Mouse (Mus musculus): ENCODE results near the gene Inpp5e. TPM values are rescaled to one million over a fixed set of nuclear protein-coding genes. Genes with fewer than 3 reads are reported as not detected.

Gene Inpp5e
- polyA plus RNA-seq, 1 experiment from 2014 or later: 25.7 TPM

GRCm38 (mm10) chr2:26441688-26442087 lies 32.7 kb upstream of the Inpp5e start:
- Histone ChIP-seq H3K9ac (no peak overlapping the region), H3K4me3 (no peak overlapping the region), H3K27me3 (no peaks in the 10 kb centered on the region), H3K9me3 (no peaks in the 10 kb centered on the region), H3K4me2 (replicated peaks) (no peak overlapping the region), H3K4me1 (peaks cover 36% of the 10 kb centered on the region), H3K27ac (no peak overlapping the region), H3K36me3 (peaks cover 52% of the 10 kb centered on the region)
- 71% methylated on average over 5 of the region's 5 CpGs for WGBS
- no peak for ATAC-seq (ENCODE audit: low FRiP score, low read depth)

GRCm38 (mm10) chr2:26441261-26441660 lies 32.3 kb upstream of the Inpp5e start:
- Histone ChIP-seq H3K4me2 (replicated peaks) (no peak overlapping the region), H3K36me3 (peaks cover 53% of the 10 kb centered on the region), H3K4me1 (peaks cover 32% of the 10 kb centered on the region), H3K27me3 (no peaks in the 10 kb centered on the region), H3K9ac (no peak overlapping the region), H3K4me3 (no peak overlapping the region), H3K9me3 (no peaks in the 10 kb centered on the region), H3K27ac (no peak overlapping the region)
- WGBS: 92% methylated on average over 4 of the region's 4 CpGs
- ATAC-seq (ENCODE audit: low FRiP score, low read depth): no peak

GRCm38 (mm10) chr2:26439671-26440070 lies 30.7 kb upstream of the Inpp5e start:
- H3K9ac ChIP-seq: no peak overlapping the region
- no peak overlapping the region for H3K4me2 ChIP-seq (replicated peaks)
- no peaks in the 10 kb centered on the region for H3K27me3 ChIP-seq
- ATAC-seq (ENCODE audit: low FRiP score, low read depth): no peak
- H3K4me3 ChIP-seq: no peak overlapping the region
- peaks cover 30% of the 10 kb centered on the region for H3K4me1 ChIP-seq
- no peak overlapping the region for H3K27ac ChIP-seq
- H3K9me3 ChIP-seq: no peaks in the 10 kb centered on the region
- peaks cover 69% of the 10 kb centered on the region for H3K36me3 ChIP-seq
- WGBS: 90% methylated on average over 6 of the region's 6 CpGs

- peak overlapping the region; percentile 36 for H3K9ac ChIP-seq
- H3K27ac ChIP-seq: no peak overlapping the region
- WGBS: 87% methylated on average over 7 of the region's 7 CpGs
- peaks cover 82% of the 10 kb centered on the region for H3K36me3 ChIP-seq
- no peak overlapping the region for H3K4me3 ChIP-seq
- H3K4me1 ChIP-seq: peaks cover 20% of the 10 kb centered on the region
- H3K9me3 ChIP-seq: no peaks in the 10 kb centered on the region
- no peak for ATAC-seq (ENCODE audit: low FRiP score, low read depth)
- H3K4me2 ChIP-seq (replicated peaks): no peak overlapping the region
- no peaks in the 10 kb centered on the region for H3K27me3 ChIP-seq
Measured at GRCm38 (mm10) chr2:26438373-26438772, 29.4 kb upstream of the Inpp5e start.

- Histone ChIP-seq H3K9ac (peak overlapping the region; percentile 20; the same call in 1 of the 2 replicates), H3K36me3 (peaks cover 93% of the 10 kb centered on the region)
Measured at GRCm38 (mm10) chr2:26437221-26437620, 28.2 kb upstream of the Inpp5e start.

GRCm38 (mm10) chr2:26434791-26435572 lies 26.0 kb upstream of the Inpp5e start:
- no peak for ATAC-seq (ENCODE audit: low FRiP score, low read depth)
- H3K27me3 ChIP-seq: no peaks in the 10 kb centered on the region
- no peaks in the 10 kb centered on the region for H3K9me3 ChIP-seq
- H3K4me3 ChIP-seq: no peak overlapping the region
- peaks cover 95% of the 10 kb centered on the region for H3K36me3 ChIP-seq
- no peak overlapping the region for H3K27ac ChIP-seq
- H3K4me1 ChIP-seq: peaks cover 13% of the 10 kb centered on the region; the same call in 1 of the 2 replicates
- H3K4me2 ChIP-seq (replicated peaks): no peak overlapping the region
- H3K9ac ChIP-seq: no peak overlapping the region
- 92% methylated on average over 7 of the region's 7 CpGs for WGBS

More at GRCm38 (mm10) chr2:26437221-26437620, 28.2 kb upstream of the Inpp5e start:
- peaks cover 13% of the 10 kb centered on the region; the same call in 1 of the 2 replicates for H3K4me1 ChIP-seq
- no peaks in the 10 kb centered on the region for H3K9me3 ChIP-seq
- no peak for ATAC-seq (ENCODE audit: low FRiP score, low read depth)
- H3K4me2 ChIP-seq (replicated peaks): no peak overlapping the region
- no peaks in the 10 kb centered on the region for H3K27me3 ChIP-seq
- H3K4me3 ChIP-seq: no peak overlapping the region
- no peak overlapping the region for H3K27ac ChIP-seq
- 72% methylated on average over 4 of the region's 4 CpGs for WGBS

- Histone ChIP-seq H3K9ac (no peak overlapping the region), H3K27ac (no peak overlapping the region), H3K4me2 (replicated peaks) (no peak overlapping the region), H3K36me3 (peaks cover 97% of the 10 kb centered on the region), H3K4me3 (no peak overlapping the region), H3K9me3 (no peaks in the 10 kb centered on the region), H3K4me1 (no peaks in the 10 kb centered on the region), H3K27me3 (no peaks in the 10 kb centered on the region)
- WGBS: 92% methylated on average over 5 of the region's 5 CpGs
- no peak for ATAC-seq (ENCODE audit: low FRiP score, low read depth)
Measured at GRCm38 (mm10) chr2:26429851-26430250, 20.8 kb upstream of the Inpp5e start.

- Histone ChIP-seq H3K4me3 (no peak overlapping the region), H3K9ac (no peak overlapping the region), H3K27ac (no peak overlapping the region), H3K4me1 (no peaks in the 10 kb centered on the region), H3K4me2 (replicated peaks) (no peak overlapping the region), H3K27me3 (no peaks in the 10 kb centered on the region), H3K9me3 (no peaks in the 10 kb centered on the region), H3K36me3 (peaks cover 97% of the 10 kb centered on the region)
- no peak for ATAC-seq (ENCODE audit: low FRiP score, low read depth)
- 93% methylated on average over 2 of the region's 2 CpGs for WGBS
Measured at GRCm38 (mm10) chr2:26424541-26424940, 15.5 kb upstream of the Inpp5e start.

- Histone ChIP-seq H3K4me2 (replicated peaks) (no peak overlapping the region), H3K4me1 (no peaks in the 10 kb centered on the region), H3K4me3 (no peak overlapping the region), H3K27me3 (no peaks in the 10 kb centered on the region), H3K9ac (no peak overlapping the region), H3K27ac (no peak overlapping the region), H3K9me3 (no peaks in the 10 kb centered on the region), H3K36me3 (peaks cover 97% of the 10 kb centered on the region)
- ATAC-seq (ENCODE audit: low FRiP score, low read depth): no peak
- WGBS: 86% methylated on average over 1 of the region's 1 CpGs
Measured at GRCm38 (mm10) chr2:26423086-26423485, 14.1 kb upstream of the Inpp5e start.

- Histone ChIP-seq H3K27ac (no peak overlapping the region), H3K27me3 (no peaks in the 10 kb centered on the region), H3K4me2 (replicated peaks) (no peak overlapping the region), H3K36me3 (peaks cover 98% of the 10 kb centered on the region), H3K4me1 (no peaks in the 10 kb centered on the region), H3K4me3 (no peak overlapping the region), H3K9me3 (no peaks in the 10 kb centered on the region), H3K9ac (no peak overlapping the region)
- ATAC-seq (ENCODE audit: low FRiP score, low read depth): no peak
- 89% methylated on average over 2 of the region's 2 CpGs for WGBS
Measured at GRCm38 (mm10) chr2:26421969-26422368, 13.0 kb upstream of the Inpp5e start.

GRCm38 (mm10) chr2:26418120-26418519 lies 9.1 kb upstream of the Inpp5e start:
- no peak overlapping the region for H3K9ac ChIP-seq
- no peaks in the 10 kb centered on the region for H3K27me3 ChIP-seq
- no peak overlapping the region for H3K4me3 ChIP-seq
- peaks cover 98% of the 10 kb centered on the region for H3K36me3 ChIP-seq
- 90% methylated on average over 1 of the region's 1 CpGs for WGBS
- H3K27ac ChIP-seq: no peak overlapping the region
- no peak overlapping the region for H3K4me2 ChIP-seq (replicated peaks)
- ATAC-seq (ENCODE audit: low FRiP score, low read depth): no peak
- no peaks in the 10 kb centered on the region for H3K4me1 ChIP-seq
- H3K9me3 ChIP-seq: no peaks in the 10 kb centered on the region

GRCm38 (mm10) chr2:26417066-26417465 lies 8.1 kb upstream of the Inpp5e start:
- Histone ChIP-seq H3K4me2 (replicated peaks) (no peak overlapping the region), H3K4me1 (no peaks in the 10 kb centered on the region), H3K36me3 (peaks cover 98% of the 10 kb centered on the region), H3K27ac (no peak overlapping the region), H3K4me3 (no peak overlapping the region), H3K9me3 (no peaks in the 10 kb centered on the region), H3K27me3 (no peaks in the 10 kb centered on the region), H3K9ac (no peak overlapping the region)
- ATAC-seq (ENCODE audit: low FRiP score, low read depth): no peak

- Histone ChIP-seq H3K9ac (no peak overlapping the region), H3K9me3 (no peaks in the 10 kb centered on the region), H3K36me3 (peaks cover 71% of the 10 kb centered on the region), H3K4me1 (peaks cover 25% of the 10 kb centered on the region), H3K27me3 (no peaks in the 10 kb centered on the region), H3K4me2 (replicated peaks) (no peak overlapping the region), H3K4me3 (no peak overlapping the region), H3K27ac (no peak overlapping the region)
- no peak for ATAC-seq (ENCODE audit: low FRiP score, low read depth)
- WGBS: 74% methylated on average over 5 of the region's 5 CpGs
Measured at GRCm38 (mm10) chr2:26410931-26411411, 2.0 kb upstream of the Inpp5e start.

All from limb, embryonic 13.5 days (tissue).